Comparison of ENCODE assay signal across 22 mouse cellular contexts in genomic region chr5:64241867-64242266, GRCm38 (mm10).
DNase-seq lines count a peak whose midpoint lies in the region; ATAC-seq and TF ChIP-seq lines count a peak whose summit lies in the region.
"Had no signal": no experiment of that assay in that cellular context is flagged by ENCODE, and none has a peak within 500 bp of the region (broad histone marks: within the 10 kb centered on the region; RNA-seq: fewer than 3 reads in every experiment).

No protein-coding gene starts in this region.

- WGBS in heart, embryonic 10.5 days = 76% methylated on average over 8 of the region's 8 CpGs
- WGBS in intestine, postnatal 0 days = 90% methylated on average over 8 of the region's 8 CpGs
- 87% methylated on average over 8 of the region's 8 CpGs for WGBS in intestine, embryonic 16.5 days

- no peak for ATAC-seq in intestine, postnatal 0 days
- no peak for ATAC-seq in intestine, embryonic 16.5 days
- ATAC-seq: liver, embryonic 12.5 days had no signal

- H3K9me3 ChIP-seq in heart, embryonic 10.5 days = no peaks in the 10 kb centered on the region
- no peaks in the 10 kb centered on the region for H3K9me3 ChIP-seq in intestine, postnatal 0 days (ENCODE audit: control insufficient read depth)
- no peaks in the 10 kb centered on the region for H3K9me3 ChIP-seq in intestine, embryonic 16.5 days (ENCODE audit: control insufficient read depth, low read length)
- H3K9me3 ChIP-seq: embryonic facial prominence, embryonic 15.5 days; forebrain, embryonic 10.5 days; hindbrain, embryonic 10.5 days; limb, embryonic 12.5 days; liver, embryonic 12.5 days; midbrain, embryonic 12.5 days; neural tube, embryonic 13.5 days had no signal

- H3K4me3 ChIP-seq in heart, embryonic 10.5 days = no peak overlapping the region
- no peak overlapping the region for H3K4me3 ChIP-seq in intestine, postnatal 0 days (ENCODE audit: low read depth, low read length)
- no peak overlapping the region for H3K4me3 ChIP-seq in intestine, embryonic 16.5 days (ENCODE audit: low read length)
- H3K4me3 ChIP-seq in bone marrow macrophage, adult 2 months (ENCODE audit: insufficient read depth, low read length) = no peak overlapping the region
- H3K4me3 ChIP-seq: embryonic facial prominence, embryonic 15.5 days; forebrain, embryonic 10.5 days; hindbrain, embryonic 10.5 days; limb, embryonic 12.5 days; liver, embryonic 12.5 days; midbrain, embryonic 12.5 days; neural tube, embryonic 13.5 days had no signal

- no peak overlapping the region for H3K9ac ChIP-seq in intestine, postnatal 0 days (ENCODE audit: low read depth, low read length)
- H3K9ac ChIP-seq in intestine, embryonic 16.5 days (ENCODE audit: low read depth, low read length) = no peak overlapping the region
- H3K9ac ChIP-seq: embryonic facial prominence, embryonic 15.5 days; limb, embryonic 12.5 days; liver, embryonic 12.5 days; midbrain, embryonic 12.5 days; neural tube, embryonic 13.5 days had no signal

- no peak for TF ChIP-seq CTCF in intestine, postnatal 0 days (IDR thresholded peaks at IDR 0.05; ENCODE audit: low read depth)
- TF ChIP-seq CTCF in bone marrow macrophage, adult 2 months (IDR thresholded peaks at IDR 0.05; ENCODE audit: low read depth, low read length) = no peak

- no peaks in the 10 kb centered on the region for H3K27me3 ChIP-seq in heart, embryonic 10.5 days (ENCODE audit: insufficient read depth, poor library complexity, severe bottlenecking)
- H3K27me3 ChIP-seq in intestine, postnatal 0 days (replicated peaks; ENCODE audit: control insufficient read depth, insufficient read depth, low read length) = no peaks in the 10 kb centered on the region
- no peaks in the 10 kb centered on the region for H3K27me3 ChIP-seq in intestine, embryonic 16.5 days (replicated peaks; ENCODE audit: control insufficient read depth, insufficient read depth, low read length)
- H3K27me3 ChIP-seq: embryonic facial prominence, embryonic 15.5 days; limb, embryonic 12.5 days; liver, embryonic 12.5 days; midbrain, embryonic 12.5 days; neural tube, embryonic 13.5 days had no signal

- H3K4me1 ChIP-seq in heart, embryonic 10.5 days = peaks cover 70% of the 10 kb centered on the region
- H3K4me1 ChIP-seq in intestine, postnatal 0 days (replicated peaks; ENCODE audit: control insufficient read depth, insufficient read depth, low read length) = peaks cover 23% of the 10 kb centered on the region
- peaks cover 48% of the 10 kb centered on the region for H3K4me1 ChIP-seq in intestine, embryonic 16.5 days (ENCODE audit: control insufficient read depth, insufficient read depth, low read length)
- peaks cover 63% of the 10 kb centered on the region for H3K4me1 ChIP-seq in bone marrow macrophage, adult 2 months (ENCODE audit: control insufficient read depth, insufficient read depth, low read length)

- TF ChIP-seq POLR2A in bone marrow macrophage, adult 2 months (IDR thresholded peaks at IDR 0.05; ENCODE audit: borderline replicate concordance, low read depth, low read length) = no peak

- no peak overlapping the region for H3K4me2 ChIP-seq in intestine, postnatal 0 days (replicated peaks; ENCODE audit: low read depth)
- H3K4me2 ChIP-seq in intestine, embryonic 16.5 days (ENCODE audit: low read depth, low read length) = no peak overlapping the region
- H3K4me2 ChIP-seq: embryonic facial prominence, embryonic 15.5 days; limb, embryonic 12.5 days; liver, embryonic 12.5 days; midbrain, embryonic 12.5 days; neural tube, embryonic 13.5 days had no signal

- H3K27ac ChIP-seq in heart, embryonic 10.5 days = peak overlapping the region; percentile 86
- H3K27ac ChIP-seq in intestine, postnatal 0 days (ENCODE audit: low read depth, low read length) = peak overlapping the region; percentile 15; the same call in 1 of the 2 replicates
- H3K27ac ChIP-seq in intestine, embryonic 16.5 days (ENCODE audit: low read length) = no peak overlapping the region
- peak overlapping the region; percentile 63 for H3K27ac ChIP-seq in bone marrow macrophage, adult 2 months (ENCODE audit: insufficient read depth, low read depth, low read length)
- H3K27ac ChIP-seq: embryonic facial prominence, embryonic 15.5 days; forebrain, embryonic 10.5 days; hindbrain, embryonic 10.5 days; limb, embryonic 12.5 days; liver, embryonic 12.5 days; midbrain, embryonic 12.5 days; neural tube, embryonic 13.5 days had no signal

- H3K36me3 ChIP-seq in heart, embryonic 10.5 days = no peaks in the 10 kb centered on the region
- no peaks in the 10 kb centered on the region for H3K36me3 ChIP-seq in intestine, postnatal 0 days (ENCODE audit: control insufficient read depth, insufficient read depth)
- no peaks in the 10 kb centered on the region for H3K36me3 ChIP-seq in intestine, embryonic 16.5 days (ENCODE audit: control insufficient read depth, insufficient read depth, low read length)
- H3K36me3 ChIP-seq: embryonic facial prominence, embryonic 15.5 days; hindbrain, embryonic 10.5 days; limb, embryonic 12.5 days; liver, embryonic 12.5 days; midbrain, embryonic 12.5 days; neural tube, embryonic 13.5 days had no signal

- no peak for DNase-seq in heart, embryonic 10.5 days (ENCODE audit: low spot score)
- DNase-seq in heart, adult 9 months (ENCODE audit: low spot score in 2 of 2) = no peak
- peak; percentile 24 for DNase-seq in NIH3T3 (ENCODE audit: low read depth)
- DNase-seq in frontal cortex, postnatal 10 days (ENCODE audit: low spot score in 2 of 2) = no peak
- DNase-seq: adrenal gland, adult 8-10 months; cerebellum, adult 18-20 months; cerebellum, postnatal 25 days; gastrocnemius, postnatal 14 days; kidney, adult 8-10 months; kidney, postnatal 4 days; lung, adult 2 months; thymus, postnatal 36 days had no signal
